Mouse (Mus musculus) C2C12 (cell line): ENCODE results near the gene Epha10. TPM values are rescaled to one million over a fixed set of nuclear protein-coding genes. Genes with fewer than 3 reads are reported as not detected.

Experiments used
- H3K27me3 ChIP-seq: one replicate; pipeline ENCODE4 v1.6.1; 2011; ENCODE audit not compliant: control insufficient read depth, insufficient read depth, insufficient read length
- H3K36me3 ChIP-seq: one replicate; pipeline ENCODE4 v1.6.1; 2011; ENCODE audit not compliant: control insufficient read depth, insufficient read depth
- H3K4me3 ChIP-seq: one replicate; pipeline ENCODE4 v1.5.1; 2011; ENCODE audit warnings: mild to moderate bottlenecking, control low read depth; ENCODE audit not compliant: poor library complexity, insufficient read depth, severe bottlenecking
- H3K79me2 ChIP-seq: one replicate; pipeline ENCODE4 v1.6.1; 2011; ENCODE audit not compliant: control insufficient read depth, insufficient read depth
- H3K79me3 ChIP-seq: one replicate; pipeline ENCODE4 v1.6.1; 2011; ENCODE audit warnings: low read depth, control low read depth
- H3ac ChIP-seq: one replicate; pipeline ENCODE3; 2011; ENCODE audit warnings: low read depth; ENCODE audit not compliant: control insufficient read depth, insufficient read length
- CEBPB ChIP-seq: IDR thresholded peaks from one replicate; pipeline ENCODE4 v1.6.1; 2011; ENCODE audit warnings: low read depth, mild to moderate bottlenecking, control low read depth, moderate library complexity
- CTCF ChIP-seq: IDR thresholded peaks from one replicate; pipeline ENCODE4 v1.5.1; 2011; ENCODE audit not compliant: control insufficient read depth, insufficient read depth, insufficient read length
- FOSL1 ChIP-seq: IDR thresholded peaks from one replicate; pipeline ENCODE4 v1.8.0; 2011; ENCODE audit warnings: mild to moderate bottlenecking, low read length; ENCODE audit not compliant: poor library complexity, insufficient read depth, severe bottlenecking
- MAX ChIP-seq: IDR thresholded peaks from one replicate; pipeline ENCODE4 v1.6.1; 2011; ENCODE audit warnings: mild to moderate bottlenecking, control low read depth
- MYOD1 ChIP-seq: IDR thresholded peaks from one replicate; pipeline ENCODE4 v1.6.1; 2011; ENCODE audit warnings: low read depth; ENCODE audit not compliant: control insufficient read depth, insufficient read length
- MYOG ChIP-seq: IDR thresholded peaks from one replicate; pipeline ENCODE4 v1.6.1; 2011; ENCODE audit not compliant: control insufficient read depth, insufficient read length; ENCODE audit errors: extremely low read depth
- USF1 ChIP-seq: IDR thresholded peaks from one replicate; pipeline ENCODE4 v1.6.1; 2011; ENCODE audit warnings: low read depth, mild to moderate bottlenecking, control low read depth, moderate library complexity
- polyA plus RNA-seq: library from polyadenylated mRNA; unstranded; fragments of >200 nt; fragmentation: generic; extraction: Trizol; gene quantifications from one replicate; pipeline ENCODE4 v1.2.1, GENCODE M21; 2012; ENCODE audit warnings: missing spikeins

Epha10 gene
- polyA plus RNA-seq, 1 experiment, result not detected

DNA sequence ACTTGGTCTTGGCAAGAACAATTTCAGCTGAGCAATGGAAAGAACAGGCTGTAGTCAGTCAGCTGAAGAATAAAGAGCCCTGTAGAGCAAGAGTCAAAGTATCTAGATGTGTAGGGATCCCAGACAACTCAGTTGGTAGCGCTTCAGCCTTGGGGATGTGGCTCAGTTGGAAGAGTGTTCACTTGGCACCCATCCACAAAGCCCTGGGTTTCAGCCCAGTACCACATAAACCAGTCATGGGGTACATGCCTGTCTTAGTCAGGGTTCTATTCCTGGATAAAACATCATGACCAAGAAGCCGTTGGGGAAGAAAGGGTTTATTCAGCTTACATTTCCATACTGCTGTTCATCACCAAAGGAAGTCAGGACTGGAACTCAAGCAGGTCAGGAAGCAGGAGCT lies 9.2 kb downstream of the Epha10 start:
- Histone ChIP-seq H3ac (no peak overlapping the region), H3K79me3 (no peaks in the 10 kb centered on the region), H3K36me3 (no peaks in the 10 kb centered on the region), H3K79me2 (no peaks in the 10 kb centered on the region), H3K4me3 (no peak overlapping the region), H3K27me3 (peaks cover 62% of the 10 kb centered on the region)
- TF ChIP-seq USF1 (no peak), CTCF (no peak), FOSL1 (no peak), MYOG (no peak), CEBPB (no peak), MAX (no peak), MYOD1 (no peak)

- no peak overlapping the region for H3K4me3 ChIP-seq
- H3K27me3 ChIP-seq, result peaks cover 66% of the 10 kb centered on the region
- no peaks in the 10 kb centered on the region for H3K79me2 ChIP-seq
- TF ChIP-seq CEBPB (no peak), MYOG (no peak)
- H3K79me3 ChIP-seq, result no peaks in the 10 kb centered on the region
- H3K36me3 ChIP-seq, result no peaks in the 10 kb centered on the region
- no peak overlapping the region for H3ac ChIP-seq
These were observed 10.1 kb downstream of the Epha10 start for GRCm38 (mm10) chr4:124890831-124891230.

DNA sequence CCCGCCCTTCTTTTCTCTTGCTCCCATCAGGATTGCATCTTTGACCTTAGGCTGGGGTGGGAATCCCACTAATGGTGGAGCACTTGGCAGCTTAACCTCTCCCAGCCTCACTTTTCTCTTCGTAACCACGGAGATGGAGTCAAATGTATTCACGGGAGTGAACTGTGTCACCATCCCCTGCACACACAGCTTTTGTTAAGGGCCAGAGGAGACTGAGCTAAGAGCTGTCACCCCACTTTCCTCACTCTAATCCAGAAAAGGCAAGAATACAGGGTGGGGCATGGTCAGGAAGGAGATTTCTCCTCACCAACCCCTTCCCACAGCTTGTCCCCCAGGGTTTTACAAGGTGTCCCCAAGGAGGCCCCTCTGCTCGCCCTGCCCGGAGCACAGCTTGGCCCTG lies 13.1 kb downstream of the Epha10 start:
- Histone ChIP-seq H3K36me3 (no peaks in the 10 kb centered on the region), H3ac (no peak overlapping the region), H3K4me3 (no peak overlapping the region), H3K27me3 (peaks cover 75% of the 10 kb centered on the region), H3K79me3 (no peaks in the 10 kb centered on the region), H3K79me2 (no peaks in the 10 kb centered on the region)
- TF ChIP-seq MYOG (no peak), MYOD1 (no peak), MAX (no peak), CTCF (no peak), CEBPB (no peak), USF1 (no peak), FOSL1 (no peak)

DNA sequence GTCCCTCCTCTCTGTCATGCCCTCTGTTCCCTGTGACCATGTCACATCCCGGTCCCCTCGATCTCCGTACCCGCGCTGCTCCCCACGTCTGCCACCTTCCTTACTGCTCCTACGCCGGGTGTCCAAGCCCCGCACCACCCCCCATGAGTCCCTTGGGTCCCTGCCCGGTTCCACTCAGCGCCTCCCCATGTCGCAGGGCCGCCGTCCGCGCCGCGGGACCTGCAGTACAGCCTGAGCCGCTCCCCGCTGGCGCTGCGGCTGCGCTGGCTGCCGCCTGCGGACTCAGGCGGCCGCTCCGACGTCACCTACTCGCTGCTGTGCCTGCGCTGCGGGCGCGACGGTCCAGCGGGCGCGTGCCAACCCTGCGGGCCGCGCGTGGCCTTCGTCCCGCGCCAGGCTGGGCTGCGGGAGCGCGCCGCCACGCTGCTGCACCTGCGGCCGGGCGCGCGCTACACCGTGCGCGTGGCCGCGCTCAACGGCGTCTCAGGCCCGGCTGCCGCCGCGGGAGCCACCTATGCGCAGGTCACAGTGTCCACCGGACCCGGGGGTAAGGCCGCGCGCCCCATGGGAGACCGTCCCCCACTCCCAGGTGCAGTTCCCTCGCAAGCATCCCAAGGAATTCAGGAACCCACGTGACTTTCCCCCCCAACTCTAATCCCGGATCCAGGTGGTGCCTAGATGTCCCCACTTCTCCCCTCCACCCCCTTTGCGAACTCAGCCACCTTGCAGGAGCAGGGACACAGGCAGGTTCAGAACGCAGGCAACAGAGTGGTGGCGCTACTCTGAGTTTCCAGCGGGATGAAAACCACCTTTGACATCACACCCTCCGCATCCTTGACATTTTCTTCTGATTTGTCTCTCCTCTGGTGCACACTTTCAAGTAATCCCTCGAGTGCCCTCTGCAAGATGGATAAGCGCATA lies 14.1 kb downstream of the Epha10 start:
- H3K79me3 ChIP-seq, result no peaks in the 10 kb centered on the region
- H3K27me3 ChIP-seq, result peaks cover 80% of the 10 kb centered on the region
- H3K4me3 ChIP-seq, result no peak overlapping the region
- H3K79me2 ChIP-seq, result no peaks in the 10 kb centered on the region
- no peak for TF ChIP-seq MAX
- TF ChIP-seq USF1, result no peak
- TF ChIP-seq CTCF, result no peak
- no peak for TF ChIP-seq MYOG
- no peak for TF ChIP-seq CEBPB
- no peak for TF ChIP-seq MYOD1
- no peak for TF ChIP-seq FOSL1
- H3ac ChIP-seq, result no peak overlapping the region
- no peaks in the 10 kb centered on the region for H3K36me3 ChIP-seq

DNA sequence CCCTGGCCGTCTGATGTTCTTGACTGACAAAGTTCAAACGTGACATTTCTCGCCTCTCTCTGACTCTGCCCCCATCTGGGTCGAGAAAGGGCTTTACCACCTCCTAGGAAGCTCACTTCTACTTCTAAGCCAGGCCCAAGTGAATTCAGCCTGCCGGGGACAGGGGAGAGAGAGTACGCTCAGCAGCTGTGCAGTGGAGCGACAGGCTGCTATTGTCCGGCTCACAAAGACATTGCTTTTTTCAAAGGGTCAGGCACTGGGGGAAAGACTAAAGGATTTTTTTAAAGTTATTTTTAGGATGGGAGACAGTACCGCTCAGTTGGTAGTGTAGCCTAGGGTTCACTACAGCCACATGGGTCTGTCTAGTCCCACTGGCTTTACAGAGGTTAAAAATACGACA lies 17.7 kb downstream of the Epha10 start:
- Histone ChIP-seq H3K36me3 (no peaks in the 10 kb centered on the region), H3ac (no peak overlapping the region), H3K79me2 (no peaks in the 10 kb centered on the region), H3K27me3 (peaks cover 71% of the 10 kb centered on the region), H3K79me3 (no peaks in the 10 kb centered on the region), H3K4me3 (no peak overlapping the region)
- no peak for TF ChIP-seq USF1
- no peak for TF ChIP-seq MAX
- TF ChIP-seq CEBPB, result no peak
- TF ChIP-seq MYOG, result no peak
- TF ChIP-seq CTCF, result no peak
- no peak for TF ChIP-seq MYOD1
- TF ChIP-seq FOSL1, result no peak

DNA sequence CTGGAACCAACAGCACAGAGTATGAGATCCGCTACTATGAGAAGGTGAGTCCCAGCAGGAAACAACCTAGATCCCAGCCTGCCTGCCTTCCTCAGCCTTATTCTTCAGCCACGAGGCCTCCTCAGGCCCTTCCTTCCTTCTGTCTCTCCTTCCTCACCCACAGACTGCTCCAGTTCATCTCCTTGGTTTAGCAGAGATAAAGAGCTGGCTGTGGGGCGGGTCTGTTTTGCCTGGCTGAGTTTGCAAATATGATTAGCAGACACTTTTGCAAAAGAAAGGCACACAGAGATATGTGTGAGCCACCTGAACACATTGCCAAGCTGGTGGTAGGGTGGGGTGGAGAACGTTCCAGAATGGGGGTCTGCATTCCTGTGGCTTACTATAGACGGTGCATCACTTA lies 19.2 kb downstream of the Epha10 start:
- H3K4me3 ChIP-seq, result no peak overlapping the region
- H3K79me3 ChIP-seq, result no peaks in the 10 kb centered on the region
- peaks cover 64% of the 10 kb centered on the region for H3K27me3 ChIP-seq
- H3ac ChIP-seq, result no peak overlapping the region
- TF ChIP-seq CEBPB (no peak), MYOG (no peak), MAX (no peak), FOSL1 (no peak), MYOD1 (no peak), USF1 (no peak), CTCF (no peak)
- H3K79me2 ChIP-seq, result no peaks in the 10 kb centered on the region
- H3K36me3 ChIP-seq, result no peaks in the 10 kb centered on the region
